Mouse (Mus musculus): ENCODE results near the gene 4930555G01Rik.
"Not testable (repeated sequence)": the region's sequence is repeated elsewhere in the genome, so short reads cannot be mapped to it uniquely, and the experiment has no call there.

4930555G01Rik gene

DNA sequence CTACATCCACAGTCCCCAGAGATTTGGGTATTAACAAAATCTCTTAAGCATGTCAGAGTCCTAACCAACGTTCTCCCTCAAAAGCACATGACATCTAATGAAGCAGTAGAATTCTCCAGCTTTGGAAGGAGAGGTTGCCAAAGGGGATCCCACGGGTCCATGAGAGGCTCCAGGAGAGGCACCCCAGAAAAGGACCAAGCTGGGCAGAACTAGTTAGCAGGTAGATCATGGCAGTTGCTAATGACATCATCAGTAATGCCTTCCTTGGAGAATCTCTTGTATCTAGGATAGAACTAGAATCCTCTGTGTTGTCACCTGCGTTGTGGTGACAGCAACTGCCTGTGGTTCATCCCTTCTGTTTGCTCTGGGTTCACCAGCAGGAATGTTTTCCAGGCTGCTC, at the start of gene 4930555G01Rik:
TSS of gene 4930555G01Rik (plus strand) at position 301 of the 400 bp plus-strand sequence.
- not testable (repeated sequence) for DNase-seq

DNA sequence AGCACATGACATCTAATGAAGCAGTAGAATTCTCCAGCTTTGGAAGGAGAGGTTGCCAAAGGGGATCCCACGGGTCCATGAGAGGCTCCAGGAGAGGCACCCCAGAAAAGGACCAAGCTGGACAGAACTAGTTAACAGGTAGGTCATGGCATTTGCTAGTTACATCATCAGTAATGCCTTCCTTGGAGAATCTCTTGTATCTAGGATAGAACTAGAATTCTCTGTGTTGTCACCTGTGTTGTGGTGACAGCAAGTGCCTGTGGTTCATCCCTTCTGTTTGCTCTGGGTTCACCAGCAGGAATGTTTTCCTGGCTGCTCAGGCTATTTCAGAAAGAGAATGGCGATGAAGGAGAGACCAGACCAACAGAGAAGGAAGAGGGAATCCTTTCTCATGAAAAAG, 34.8 kb upstream of the 4930555G01Rik start, which contains the start of gene Gm3298:
TSS of gene Gm3298 (plus strand) at position 301 of the 400 bp plus-strand sequence.
- not testable (repeated sequence) for DNase-seq

DNA sequence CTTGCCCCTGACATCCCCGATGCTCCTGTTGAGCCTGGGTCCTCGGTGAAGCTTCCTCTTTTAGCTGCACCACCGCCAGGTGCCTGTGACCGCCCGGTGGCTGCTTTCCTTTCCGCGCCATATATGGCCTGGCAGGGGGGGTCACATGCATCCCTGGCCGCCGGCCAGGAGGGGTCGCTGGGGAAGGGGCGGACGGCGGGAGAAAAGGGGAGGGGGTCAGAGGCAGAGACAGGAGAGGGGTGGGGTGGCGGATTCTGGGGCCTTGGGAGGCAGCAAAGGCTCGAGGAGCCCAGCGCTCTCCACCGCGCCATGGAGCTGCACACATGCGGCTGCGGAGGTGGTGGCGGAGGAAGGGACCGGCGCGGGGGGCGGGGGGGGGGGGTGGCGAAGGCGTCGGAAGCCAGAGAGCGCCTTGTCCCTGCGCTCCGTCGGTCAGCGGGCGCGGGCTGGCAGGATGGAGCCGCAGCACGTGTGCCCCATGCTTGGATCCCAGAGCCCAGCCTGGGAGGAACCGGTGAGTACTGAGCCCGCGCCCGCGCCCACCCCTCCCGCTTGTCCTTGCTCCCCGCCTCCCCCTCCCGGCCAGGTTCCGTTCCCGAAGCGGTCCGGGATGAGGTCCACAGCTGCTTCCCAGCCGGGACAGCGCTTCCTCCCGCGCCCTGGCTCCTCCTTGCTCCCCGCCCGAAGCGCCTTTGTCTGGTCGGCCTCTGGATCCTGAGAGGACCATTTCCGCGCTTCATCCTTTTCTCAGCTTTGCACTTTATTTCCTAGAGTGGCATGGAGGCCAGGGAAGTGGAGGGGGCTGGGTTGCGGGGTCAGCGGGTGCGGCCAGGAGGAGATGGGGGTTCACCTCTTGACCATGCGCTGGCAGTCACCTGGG, 20.4 kb downstream of the 4930555G01Rik start, which contains the start of gene Gm8281:
TSS of gene Gm8281 (plus strand) at position 430 of the 880 bp plus-strand sequence.
- not testable (repeated sequence) for DNase-seq
